Mouse (Mus musculus): ENCODE measurements at regions not wholly inside any gene's neighbourhood (a gene's known extent, or its start where the extent isn't known, plus 50 kb on each side); places are given as distances from the start of the nearest gene placed in this dataset.

DNA sequence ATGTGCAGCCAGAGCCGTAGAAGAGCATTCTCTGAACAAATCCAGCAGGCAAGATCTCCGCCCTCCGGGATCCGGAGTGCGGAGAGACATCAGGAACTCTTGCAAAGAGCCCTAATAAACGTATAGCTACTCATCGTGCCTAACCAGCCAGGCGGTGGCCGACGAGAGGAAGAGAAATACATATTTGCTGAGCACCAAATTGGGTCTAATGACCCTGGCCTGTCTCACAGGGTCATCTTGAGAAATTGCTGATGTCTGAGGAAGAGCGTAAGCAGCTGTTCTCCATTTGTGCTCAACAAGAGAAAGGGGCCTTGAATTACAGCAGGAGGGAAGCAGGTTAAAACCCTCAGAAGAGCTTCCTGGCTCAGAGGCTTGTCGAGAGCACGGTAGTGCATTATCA, 92.8 kb upstream of the Zfp703 start:
- no peak for DNase-seq (ENCODE audit: low spot score)

DNA sequence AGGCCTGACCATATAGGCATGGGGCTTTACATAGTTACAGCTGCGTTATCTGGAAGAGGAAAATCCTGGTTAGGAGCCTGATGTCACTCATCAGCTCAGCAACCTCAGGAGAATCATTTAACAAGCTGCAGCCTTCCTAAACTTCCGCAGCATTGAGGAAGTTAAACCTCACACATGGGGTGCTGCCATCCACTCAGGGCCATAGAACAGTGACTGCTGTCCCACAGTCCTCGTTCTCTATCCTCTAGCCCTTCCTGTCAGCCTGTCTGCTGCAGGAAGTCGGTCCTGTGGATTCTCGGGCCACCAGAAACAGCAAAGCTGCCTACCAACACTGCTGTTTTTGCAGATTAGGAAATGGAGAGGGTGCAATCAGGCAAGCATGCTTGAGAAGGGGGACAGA, 91.8 kb upstream of the Zfp703 start:
- no peak for DNase-seq (ENCODE audit: low spot score)

DNA sequence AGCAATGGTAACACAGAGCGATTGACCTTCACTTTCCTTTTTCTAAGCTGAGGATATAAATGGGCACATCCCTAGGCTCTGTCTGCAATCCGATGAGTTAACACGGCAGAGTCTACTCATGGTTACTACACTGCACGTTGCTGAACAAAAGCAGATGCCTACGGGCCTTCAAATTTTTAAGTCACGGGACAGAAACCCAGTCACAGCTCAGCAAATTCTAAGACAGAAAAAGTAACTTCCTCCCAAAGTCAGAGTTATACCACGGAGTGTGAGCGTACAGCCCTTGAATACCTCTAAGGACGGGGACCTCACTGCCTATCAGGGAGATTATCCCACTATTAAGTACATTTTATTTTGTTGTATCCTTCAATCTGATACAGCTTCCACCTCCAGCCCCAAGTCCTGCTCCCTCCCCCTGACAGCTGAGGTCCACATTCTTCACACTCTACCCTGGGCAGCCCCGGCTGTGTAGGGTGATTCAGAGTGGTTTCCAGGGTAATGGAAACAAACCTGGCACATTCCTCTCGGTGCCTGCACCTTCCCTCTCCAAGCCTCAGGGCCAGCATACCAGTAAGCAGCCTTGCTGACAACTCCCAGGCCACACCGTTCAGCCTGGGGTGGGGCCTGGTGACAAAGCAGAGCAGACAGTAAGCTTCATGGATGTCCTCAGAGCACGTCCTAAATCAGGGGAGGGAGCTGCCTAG, 90.2 kb upstream of the Zfp703 start:
- no peak for DNase-seq (ENCODE audit: low spot score)

DNA sequence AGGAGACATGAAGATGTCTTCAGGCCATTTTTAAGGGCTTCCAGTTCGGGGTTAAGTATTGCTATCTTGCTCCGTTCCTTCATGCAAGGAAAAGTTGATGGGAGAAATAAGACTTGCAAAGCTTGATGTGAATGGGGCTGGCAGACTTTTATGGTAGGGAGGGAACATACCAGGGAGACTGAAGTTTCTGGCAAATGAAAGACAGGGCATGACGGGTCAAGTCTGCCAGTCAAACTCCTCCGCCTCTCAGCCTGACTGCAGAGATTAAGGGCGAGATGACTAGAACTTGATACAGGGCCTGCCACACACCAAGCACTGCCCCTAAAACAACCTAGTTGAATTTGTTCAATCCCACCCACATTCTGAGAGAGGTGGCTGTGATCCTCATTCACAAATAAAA, 89.6 kb upstream of the Zfp703 start:
- DNase-seq (ENCODE audit: low spot score): no peak

DNA sequence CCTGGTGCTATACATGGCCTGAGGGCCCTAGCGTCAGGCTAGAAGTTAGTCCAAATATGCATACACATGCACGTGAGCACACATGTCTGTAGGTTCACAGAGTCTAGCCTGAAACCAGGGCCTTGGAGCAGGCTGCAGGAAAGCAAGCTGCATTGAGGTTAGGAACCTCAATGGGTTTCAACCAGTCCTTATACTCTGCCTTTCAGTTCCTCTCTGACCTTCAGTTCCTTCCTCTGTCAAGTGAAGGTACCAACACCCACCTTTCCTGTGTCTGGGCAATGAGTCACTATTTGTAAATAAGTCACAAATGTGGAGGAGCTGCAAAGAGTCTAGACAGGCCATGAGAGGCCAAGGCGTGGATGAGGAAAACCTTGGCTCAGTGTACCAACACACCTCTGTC, 89.1 kb upstream of the Zfp703 start:
- DNase-seq (ENCODE audit: low spot score): no peak

DNA sequence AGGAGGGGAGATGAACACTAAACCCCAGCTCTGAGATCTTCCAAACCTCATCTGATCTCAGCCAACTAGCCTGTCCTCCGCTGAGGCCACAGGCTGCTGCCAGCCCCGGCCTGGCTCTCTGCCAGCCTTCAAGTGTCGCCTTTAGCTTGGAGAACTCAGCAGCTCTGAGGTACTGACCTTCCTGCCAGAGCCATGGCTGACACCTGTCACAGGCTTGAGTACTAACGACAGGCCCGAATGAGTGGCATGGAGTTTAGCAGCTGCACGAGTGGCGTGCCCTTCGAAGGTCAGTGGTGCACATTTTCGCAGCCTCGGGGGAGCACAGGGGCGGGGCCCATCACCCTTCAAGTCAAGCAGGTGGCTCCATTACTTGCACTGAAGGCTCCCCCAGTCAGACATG, 85.2 kb upstream of the Zfp703 start:
- DNase-seq (ENCODE audit: low spot score): no peak

DNA sequence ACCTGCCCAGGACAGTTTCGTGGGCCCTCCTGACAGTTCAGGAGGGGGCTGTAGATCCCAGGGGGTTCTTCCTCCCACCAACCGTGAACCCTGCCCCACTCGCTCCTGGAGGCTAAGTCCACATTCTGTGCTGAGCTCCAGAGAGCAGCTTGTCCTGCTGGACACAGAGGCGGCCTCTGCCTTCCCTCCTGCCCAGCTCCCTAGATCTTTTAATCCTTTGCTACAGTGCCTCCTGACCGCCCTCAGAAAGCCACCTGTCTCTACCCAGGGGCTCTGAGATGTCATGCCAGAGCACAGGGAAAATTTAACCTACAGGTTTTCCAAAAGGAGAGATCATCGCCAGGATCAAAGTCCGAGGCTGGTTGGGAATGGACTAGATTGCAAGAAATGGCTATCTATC, 84.7 kb upstream of the Zfp703 start:
- DNase-seq (ENCODE audit: low spot score): no peak

DNA sequence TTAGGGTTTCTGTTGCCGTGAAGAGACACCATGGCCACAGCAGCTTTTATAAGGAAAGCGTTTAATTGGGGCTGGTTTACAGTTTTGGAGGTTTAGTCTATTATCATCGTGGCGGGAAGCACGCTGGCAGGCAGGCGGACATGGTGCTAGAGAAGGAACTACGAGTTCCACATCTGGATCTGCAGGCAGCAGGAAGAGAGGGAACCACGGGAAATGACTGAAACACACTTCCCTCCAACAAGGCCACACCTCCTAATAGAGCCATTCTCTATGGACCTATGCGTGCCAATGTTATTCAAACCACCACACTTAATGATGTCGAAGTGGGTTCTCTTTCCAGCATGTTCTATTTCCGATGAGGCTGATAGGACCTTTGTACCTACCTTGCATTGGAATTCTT, 81.3 kb upstream of the Zfp703 start:
- DNase-seq (ENCODE audit: low spot score): no peak

DNA sequence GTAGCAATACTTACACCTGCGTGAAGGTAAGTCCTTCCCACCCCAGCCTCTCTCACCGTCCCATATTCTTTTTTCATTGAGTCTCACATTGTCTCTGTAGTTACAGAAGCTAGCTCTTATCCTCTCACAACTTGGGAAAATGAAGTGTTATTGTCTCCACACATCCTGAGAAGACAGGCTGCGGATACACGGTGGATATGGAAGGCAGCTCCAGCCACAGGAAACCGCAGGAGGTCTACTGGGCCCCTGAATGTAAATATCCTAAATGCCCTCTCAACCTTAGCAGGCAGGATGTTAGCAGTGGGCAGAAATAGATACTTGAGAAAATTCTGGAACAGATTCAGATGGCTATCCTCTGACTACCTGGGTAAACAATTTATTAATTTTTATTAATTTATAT, 73.8 kb upstream of the Zfp703 start:
- no peak for DNase-seq (ENCODE audit: low spot score)

DNA sequence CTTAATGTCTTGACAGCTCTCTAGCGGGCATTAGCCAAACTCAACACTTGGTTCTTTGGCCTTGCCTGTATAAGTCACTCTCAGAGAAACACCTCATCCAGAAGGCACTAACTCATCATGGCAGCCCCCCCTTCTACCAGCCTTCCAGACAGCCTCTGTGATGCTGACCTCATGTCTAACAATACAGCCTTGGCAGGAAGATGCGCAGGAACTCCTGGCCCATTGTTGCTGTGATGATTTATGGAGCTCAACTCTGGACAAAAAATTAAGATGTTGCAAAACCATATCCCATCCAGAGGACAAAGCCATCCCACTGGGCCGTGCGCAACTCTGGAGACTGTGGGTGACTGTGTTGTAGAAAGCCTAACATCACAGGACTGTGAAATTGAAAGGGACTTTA, 70.9 kb upstream of the Zfp703 start:
- no peak for DNase-seq (ENCODE audit: low spot score)

DNA sequence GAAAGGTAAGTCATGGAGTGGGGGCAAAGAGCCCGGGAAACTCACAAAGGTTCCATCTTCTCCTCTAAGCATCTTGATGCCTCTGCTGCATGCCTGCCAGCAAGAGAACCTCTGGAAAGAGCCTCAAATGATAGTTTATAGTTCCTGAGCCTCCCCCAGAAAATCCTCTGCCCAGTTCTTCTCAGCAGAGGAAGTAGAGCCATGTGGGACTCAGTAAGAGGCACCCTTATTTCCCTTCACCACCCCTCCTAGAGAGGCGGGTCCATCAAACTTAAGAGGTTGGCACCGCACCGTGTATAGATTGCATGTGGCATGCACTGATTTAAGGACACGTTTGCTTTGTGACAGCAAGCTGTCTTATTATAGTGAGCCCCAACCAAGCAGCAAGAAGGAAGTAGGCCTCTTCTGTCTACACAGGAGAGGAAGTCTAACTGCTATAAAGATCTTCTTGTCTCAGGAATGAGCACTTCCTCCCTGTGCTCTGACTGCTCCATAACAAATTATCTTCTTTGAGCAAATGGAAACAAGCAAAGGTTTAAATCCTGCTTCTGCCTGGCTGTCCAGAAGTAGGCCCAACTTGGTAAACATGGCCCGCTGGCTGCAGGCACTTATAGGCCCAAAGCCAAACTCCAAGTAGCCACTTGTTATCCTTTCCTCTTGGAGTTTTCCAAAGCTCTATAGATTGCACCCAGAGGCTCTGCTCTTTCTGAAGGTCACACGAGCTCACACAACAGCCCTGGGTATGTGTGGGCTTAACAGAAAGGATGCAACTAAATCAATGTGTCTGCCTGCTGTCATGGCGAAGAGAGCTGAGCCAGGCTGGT, 69.6 kb upstream of the Zfp703 start:
- DNase-seq (ENCODE audit: low spot score): no peak

DNA sequence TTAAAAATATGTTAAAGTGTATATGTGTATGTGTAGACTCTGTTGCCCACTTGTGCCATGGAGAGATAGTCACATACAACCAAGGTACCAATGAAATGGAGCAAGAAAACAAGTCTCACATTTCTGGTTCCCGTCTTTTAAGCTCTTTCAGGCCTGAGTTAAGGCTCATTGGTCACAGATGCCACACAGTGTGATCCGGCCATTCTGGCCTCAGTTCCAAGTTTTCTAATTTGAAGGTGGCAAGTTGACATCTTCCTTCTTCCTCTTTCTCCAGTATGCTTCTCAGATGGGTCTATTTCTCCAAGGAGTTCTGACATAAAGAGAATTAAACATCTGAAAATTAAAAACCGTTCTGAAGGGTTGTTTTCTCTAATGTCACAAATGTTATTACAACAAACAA, 66.9 kb upstream of the Zfp703 start:
- DNase-seq (ENCODE audit: low spot score): no peak

DNA sequence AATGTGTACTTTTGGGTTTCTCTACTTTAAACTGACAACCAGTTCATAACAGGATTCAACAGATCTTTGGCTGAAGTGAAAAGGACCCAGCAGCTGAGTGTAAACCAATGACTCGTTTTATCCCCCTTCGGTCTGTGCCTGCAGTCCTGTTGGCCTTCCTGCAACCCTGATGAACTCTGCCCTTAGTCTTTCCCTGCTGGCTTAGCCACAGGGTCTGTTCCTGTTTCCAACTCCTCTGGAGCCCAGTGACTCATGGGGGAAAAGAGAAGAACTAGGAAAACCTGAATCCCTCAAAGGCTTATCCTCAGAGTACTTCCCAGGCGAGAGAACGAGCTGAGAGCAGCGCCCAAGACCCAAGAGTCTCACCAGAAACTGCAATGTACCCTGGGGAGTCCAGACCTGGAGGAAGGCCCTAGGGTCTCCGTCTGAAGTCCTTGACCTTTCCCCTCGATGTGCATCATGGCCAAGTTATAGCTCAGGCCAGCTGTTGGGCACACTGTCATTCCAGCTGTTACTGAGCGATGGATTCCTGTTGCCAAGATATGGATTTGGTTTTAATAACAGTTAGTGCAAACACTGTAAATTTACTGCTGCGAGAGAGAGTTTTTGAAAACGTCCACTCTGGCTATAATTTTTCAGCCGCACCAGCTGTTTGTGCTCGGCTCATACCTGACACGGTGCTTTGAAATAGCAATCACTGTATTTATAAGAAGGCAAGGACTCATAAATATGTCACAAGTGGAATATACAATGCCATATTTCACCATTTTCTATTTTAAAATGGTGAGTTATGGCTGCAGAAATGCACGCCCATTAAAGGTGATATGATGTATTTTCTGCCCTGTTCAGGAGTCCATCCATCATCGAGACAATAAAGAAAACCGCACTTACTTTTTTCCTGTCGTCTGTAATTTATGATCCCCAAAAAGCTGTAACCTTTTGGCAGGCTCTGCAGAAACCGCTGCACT, 63.3 kb upstream of the Zfp703 start:
- no peak for DNase-seq (ENCODE audit: low spot score)

DNA sequence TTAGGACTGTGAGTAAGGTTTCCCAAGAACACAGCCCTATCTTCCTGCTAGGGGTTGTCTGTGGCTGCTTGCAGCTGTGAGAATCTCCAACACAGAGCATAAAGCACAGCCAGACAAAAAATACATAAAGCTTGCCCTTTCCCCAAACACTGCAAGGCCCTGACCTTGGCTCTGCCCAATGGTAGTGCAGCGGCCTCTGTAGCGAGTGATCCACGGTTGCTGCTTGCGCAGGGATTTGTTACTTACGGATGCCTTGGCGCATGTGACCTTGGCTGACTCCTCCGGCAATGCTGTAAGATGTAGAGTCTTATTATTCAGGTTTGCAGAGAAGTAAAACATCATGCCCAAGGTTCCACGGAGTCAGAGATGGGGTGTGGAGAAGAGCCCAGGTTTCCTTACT, 61.4 kb upstream of the Zfp703 start:
- DNase-seq (ENCODE audit: low spot score): no peak

DNA sequence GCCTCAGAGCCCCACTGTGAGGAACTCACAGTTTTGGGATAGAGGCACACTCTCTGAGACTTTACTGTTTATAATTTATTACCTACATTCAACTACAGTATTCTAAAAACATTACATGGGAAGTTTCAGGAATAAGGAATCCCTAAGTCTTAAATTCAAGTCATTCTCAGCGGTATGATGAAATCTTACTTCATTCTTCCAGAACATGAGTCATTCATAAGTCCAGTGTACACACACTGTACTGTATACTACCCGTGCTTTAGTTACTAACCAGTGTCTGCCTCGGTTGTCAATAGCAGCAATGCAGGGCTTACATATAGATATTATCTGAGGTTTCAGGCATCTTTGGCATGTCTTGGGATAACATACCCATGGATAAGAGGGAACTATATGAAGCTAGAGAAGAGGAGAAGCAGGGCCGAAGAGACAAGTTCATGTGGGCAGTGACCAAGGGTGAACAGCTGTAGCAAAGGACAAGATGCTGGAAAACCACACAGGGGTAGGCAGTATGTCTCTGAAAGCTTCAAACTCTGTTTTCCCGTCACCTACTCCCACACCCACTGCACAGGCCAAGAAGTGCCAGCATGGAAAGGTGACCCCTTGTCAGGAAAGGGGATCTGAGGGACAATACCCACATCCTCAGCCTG, 55.5 kb upstream of the Zfp703 start:
- no peak for DNase-seq (ENCODE audit: low spot score)

DNA sequence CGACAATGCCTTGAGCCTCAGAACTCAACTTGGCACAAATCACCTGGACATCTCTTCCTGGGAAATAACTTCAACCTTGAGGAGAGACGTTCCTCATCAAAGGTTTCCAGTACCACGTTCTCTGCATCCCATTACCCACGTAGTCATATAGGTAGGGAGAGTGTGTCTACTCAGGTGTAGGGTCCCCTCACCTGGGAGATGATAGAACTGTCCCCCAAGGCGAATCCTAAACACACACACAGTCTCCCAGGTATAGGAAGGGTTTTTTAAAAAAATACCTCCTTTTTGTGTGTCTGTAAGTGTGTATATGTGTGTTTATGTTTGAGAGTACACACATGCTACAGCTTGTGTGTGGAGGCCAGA, 55.0 kb upstream of the Zfp703 start:
- no peak for DNase-seq (ENCODE audit: low spot score)

DNA sequence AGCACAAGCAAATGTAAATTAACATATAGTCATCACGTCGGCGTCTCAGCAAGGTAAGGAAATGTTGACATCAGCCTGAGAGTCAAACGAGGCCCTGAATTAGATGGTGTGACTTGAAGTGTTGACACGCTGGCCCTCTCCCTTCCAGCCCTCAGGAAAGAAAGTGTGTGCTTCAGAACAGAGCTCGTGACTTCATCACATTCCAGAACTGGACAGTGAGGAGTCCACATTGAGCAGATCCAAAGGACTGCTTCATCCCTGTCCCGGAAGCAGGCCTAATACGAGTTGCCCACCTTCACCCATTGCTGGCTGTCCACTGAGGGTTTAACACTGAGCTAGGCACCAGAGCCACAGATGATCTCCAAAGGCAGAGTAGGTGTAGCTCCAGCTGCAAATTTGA, 54.0 kb upstream of the Zfp703 start:
- no peak for DNase-seq (ENCODE audit: low spot score)
